Mouse (Mus musculus) spleen, adult 2 months (tissue): ENCODE results near the gene Srrd.

Experiments
- CTCF ChIP-seq: fragments of 200-500 bp; IDR thresholded peaks from 2 replicates; pipeline ENCODE4 v1.5.1; 2011; ENCODE audit warnings: mild to moderate bottlenecking, inconsistent platforms; ENCODE audit not compliant: insufficient read depth, insufficient read length, insufficient replicate concordance; ENCODE audit errors: extremely low read depth
- POLR2A ChIP-seq: fragments of 200-500 bp; IDR thresholded peaks from 2 replicates; pipeline ENCODE4 v1.6.1; 2011; ENCODE audit warnings: low read depth, low read length, inconsistent platforms

DNA sequence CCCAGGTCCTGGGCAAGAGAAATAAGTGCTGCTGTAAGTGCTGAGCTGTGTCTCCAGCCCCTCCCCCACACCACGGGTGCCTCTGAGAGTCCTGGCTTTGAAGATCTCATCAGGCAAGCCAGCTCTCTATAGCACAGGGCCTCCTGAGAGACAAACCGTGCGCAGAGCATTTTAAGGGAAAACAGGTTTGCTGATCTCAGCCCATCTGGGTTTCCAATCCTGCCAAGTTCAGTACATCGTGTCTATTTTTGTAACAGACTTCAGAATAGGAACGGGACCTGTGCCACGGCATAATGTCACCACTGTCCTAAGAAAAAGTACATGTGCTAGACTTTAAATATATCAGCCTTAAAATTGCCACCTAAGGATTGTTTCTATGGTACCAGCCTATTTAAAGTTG lies 21.9 kb downstream of the Srrd start:
- TF ChIP-seq CTCF (no peak), POLR2A (no peak)
